Mouse (Mus musculus) Muller cell, postnatal 12 days (primary cell): Measurements from ENCODE around the gene Zdhhc23.

Source experiments
- DNase-seq: peaks from one replicate; pipeline ENCODE4 v3.0.0-alpha.2; 2015; ENCODE audit errors: inconsistent ontology term

Zdhhc23 gene

GRCm38 (mm10) chr16:43979328-43980109 lies at the start of gene Zdhhc23:
Gene Zdhhc23 (minus strand): TSS chr16:43979791.
- DNase-seq = peak; percentile 31

- DNase-seq = no peak
Observed at GRCm38 (mm10) chr16:44029273-44029672, 49.7 kb upstream of the Zdhhc23 start.

GRCm38 (mm10) chr16:44026822-44027221 lies 47.2 kb upstream of the Zdhhc23 start:
- DNase-seq = no peak

GRCm38 (mm10) chr16:44026210-44026609 lies 46.6 kb upstream of the Zdhhc23 start:
- no peak for DNase-seq

GRCm38 (mm10) chr16:44018986-44019548 lies 39.5 kb upstream of the Zdhhc23 start:
- DNase-seq = no peak

GRCm38 (mm10) chr16:44018372-44018771 lies 38.8 kb upstream of the Zdhhc23 start:
- no peak for DNase-seq

GRCm38 (mm10) chr16:44017707-44018106 lies 38.1 kb upstream of the Zdhhc23 start:
- DNase-seq = no peak

GRCm38 (mm10) chr16:44016164-44016563 lies 36.6 kb upstream of the Zdhhc23 start:
- no peak for DNase-seq

- no peak for DNase-seq
Observed at GRCm38 (mm10) chr16:44015416-44016158, 36.0 kb upstream of the Zdhhc23 start.

- DNase-seq = no peak
Observed at GRCm38 (mm10) chr16:44011010-44011409, 31.4 kb upstream of the Zdhhc23 start.

GRCm38 (mm10) chr16:44002086-44002485 lies 22.5 kb upstream of the Zdhhc23 start:
- DNase-seq = peak; percentile 71

- no peak for DNase-seq
Observed at GRCm38 (mm10) chr16:43999541-43999940, 19.9 kb upstream of the Zdhhc23 start.

- no peak for DNase-seq
Observed at GRCm38 (mm10) chr16:43999111-43999510, 19.5 kb upstream of the Zdhhc23 start.

- DNase-seq = no peak
Observed at GRCm38 (mm10) chr16:43994623-43995022, 15.0 kb upstream of the Zdhhc23 start.

- no peak for DNase-seq
Observed at GRCm38 (mm10) chr16:43986299-43986698, 6.7 kb upstream of the Zdhhc23 start.

- DNase-seq = no peak
Observed at GRCm38 (mm10) chr16:43980110-43980609, 569 bp upstream of the Zdhhc23 start.

GRCm38 (mm10) chr16:43979010-43979327 lies 622 bp downstream of the Zdhhc23 start:
- no peak for DNase-seq

- DNase-seq = no peak
Observed at GRCm38 (mm10) chr16:43973606-43974220, 5.9 kb downstream of the Zdhhc23 start.

- DNase-seq = no peak
Observed at GRCm38 (mm10) chr16:43973147-43973546, 6.4 kb downstream of the Zdhhc23 start.

- DNase-seq = no peak
Observed at GRCm38 (mm10) chr16:43972391-43972790, 7.2 kb downstream of the Zdhhc23 start.

GRCm38 (mm10) chr16:43971741-43972140 lies 7.8 kb downstream of the Zdhhc23 start:
- DNase-seq = no peak

- DNase-seq = no peak
Observed at GRCm38 (mm10) chr16:43971189-43971588, 8.4 kb downstream of the Zdhhc23 start.
